Mouse (Mus musculus) MEL (cell line): ENCODE measurements at regions not wholly inside any gene's neighbourhood (a gene's known extent, or its start where the extent isn't known, plus 50 kb on each side); places are given as distances from the start of the nearest gene placed in this dataset.

Source experiments
- CTCF ChIP-seq, 3 experiments: IDR thresholded peaks in 2 of 3; conservative IDR thresholded peaks in 1 of 3; 2 replicates each; pipeline ENCODE4 v1.5.1; 2011 to 2012; ENCODE audit warnings: low read length in 3 of 3, low read depth in 2 of 3, mild to moderate bottlenecking in 2 of 3, improper control_type of control experiment in 1 of 3, inconsistent platforms in 1 of 3, mixed read lengths in 1 of 3, moderate library complexity in 1 of 3; ENCODE audit not compliant: control insufficient read depth in 1 of 3, insufficient read depth in 1 of 3, poor library complexity in 1 of 3, severe bottlenecking in 1 of 3
- EP300 ChIP-seq, 2 experiments: IDR thresholded peaks; 2 replicates each; pipeline ENCODE4 v1.6.1; 2011; ENCODE audit warnings: improper control_type of control experiment in 2 of 2, low read length in 2 of 2, low read depth in 1 of 2, mild to moderate bottlenecking in 1 of 2
- POLR2A ChIP-seq, 2 experiments: IDR thresholded peaks; 2 replicates each; pipeline ENCODE4 v1.6.1; 2011 to 2012; ENCODE audit warnings: low read length in 2 of 2, mild to moderate bottlenecking in 2 of 2, control low read depth in 1 of 2, improper control_type of control experiment in 1 of 2, low read depth in 1 of 2, moderate library complexity in 1 of 2; ENCODE audit not compliant: control insufficient read depth in 1 of 2, insufficient read depth in 1 of 2, poor library complexity in 1 of 2
- SIN3A ChIP-seq: IDR thresholded peaks from 2 replicates; pipeline ENCODE4 v1.6.1; 2012; ENCODE audit warnings: low read length, improper control_type of control experiment, inconsistent platforms

GRCm38 (mm10) chr8:99933159-99933558 is 516.9 kb upstream of the Cdh8 start:
- TF ChIP-seq SIN3A (no peak), EP300 (IDR thresholded peaks at IDR 0.05; ENCODE audit: low read depth in 1 of 2, low read length in 2 of 2) (peak; percentile 49 to 64), CTCF (IDR thresholded peaks at IDR 0.05 in 2 of 3, conservative IDR thresholded peaks at IDR 0.05 in 1 of 3; ENCODE audit: control insufficient read depth in 1 of 3, insufficient read depth in 1 of 3, low read depth in 2 of 3, low read length in 3 of 3, poor library complexity in 1 of 3, severe bottlenecking in 1 of 3) (no peak), POLR2A (IDR thresholded peaks at IDR 0.05; ENCODE audit: control insufficient read depth in 1 of 2, insufficient read depth in 1 of 2, low read depth in 1 of 2, low read length in 2 of 2, poor library complexity in 1 of 2) (no peak)
